Mouse (Mus musculus): ENCODE data around the gene Lif.

The Lif gene

GRCm38 (mm10) chr11:4231435-4231834 lies 25.9 kb upstream of the Lif start:
- DNase-seq (ENCODE audit: low spot score), result no peak

GRCm38 (mm10) chr11:4232644-4233043 lies 24.7 kb upstream of the Lif start:
- DNase-seq (ENCODE audit: low spot score), result no peak

- DNase-seq (ENCODE audit: low spot score), result no peak
Measured at GRCm38 (mm10) chr11:4235052-4235655, 22.2 kb upstream of the Lif start.

- DNase-seq (ENCODE audit: low spot score), result no peak
Measured at GRCm38 (mm10) chr11:4235665-4236545, 21.5 kb upstream of the Lif start, which contains the start of gene Osm. Gene Osm, plus strand, starts transcription at chr11:4236420.

- DNase-seq (ENCODE audit: low spot score), result no peak
Measured at GRCm38 (mm10) chr11:4236546-4237067, 20.8 kb upstream of the Lif start.

GRCm38 (mm10) chr11:4237389-4237912 lies 19.9 kb upstream of the Lif start:
- DNase-seq (ENCODE audit: low spot score), result no peak

GRCm38 (mm10) chr11:4238167-4238566 lies 19.2 kb upstream of the Lif start:
- DNase-seq (ENCODE audit: low spot score), result no peak

- DNase-seq (ENCODE audit: low spot score), result no peak
Measured at GRCm38 (mm10) chr11:4239691-4240090, 17.7 kb upstream of the Lif start.

GRCm38 (mm10) chr11:4240151-4240550 lies 17.2 kb upstream of the Lif start:
- no peak for DNase-seq (ENCODE audit: low spot score)

- DNase-seq (ENCODE audit: low spot score), result no peak
Measured at GRCm38 (mm10) chr11:4241180-4241579, 16.2 kb upstream of the Lif start.

- no peak for DNase-seq (ENCODE audit: low spot score)
Measured at GRCm38 (mm10) chr11:4246126-4246525, 11.2 kb upstream of the Lif start.

GRCm38 (mm10) chr11:4246623-4247022 lies 10.7 kb upstream of the Lif start:
- no peak for DNase-seq (ENCODE audit: low spot score)

- DNase-seq (ENCODE audit: low spot score), result no peak
Measured at GRCm38 (mm10) chr11:4247201-4247959, 10.0 kb upstream of the Lif start.

GRCm38 (mm10) chr11:4249151-4249550 lies 8.2 kb upstream of the Lif start:
- DNase-seq (ENCODE audit: low spot score), result no peak

- no peak for DNase-seq (ENCODE audit: low spot score)
Measured at GRCm38 (mm10) chr11:4250290-4250689, 7.1 kb upstream of the Lif start.

GRCm38 (mm10) chr11:4251376-4251775 lies 6.0 kb upstream of the Lif start:
- no peak for DNase-seq (ENCODE audit: low spot score)

GRCm38 (mm10) chr11:4252886-4253285 lies 4.5 kb upstream of the Lif start:
- DNase-seq (ENCODE audit: low spot score), result no peak

- no peak for DNase-seq (ENCODE audit: low spot score)
Measured at GRCm38 (mm10) chr11:4257756-4258155, 399 bp downstream of the Lif start.

- peak; percentile 83 for DNase-seq (ENCODE audit: low spot score)
Measured at GRCm38 (mm10) chr11:4258657-4259082, 1.3 kb downstream of the Lif start.

- no peak for DNase-seq (ENCODE audit: low spot score)
Measured at GRCm38 (mm10) chr11:4260463-4261187, 3.3 kb downstream of the Lif start.

GRCm38 (mm10) chr11:4261188-4261494 lies 3.8 kb downstream of the Lif start:
- DNase-seq (ENCODE audit: low spot score), result peak; percentile 59

- DNase-seq (ENCODE audit: low spot score), result no peak
Measured at GRCm38 (mm10) chr11:4261969-4262368, 4.6 kb downstream of the Lif start.
